Mouse (Mus musculus) hematopoietic stem cell, adult 5-6 weeks (primary cell): ENCODE results near the gene 1110002E22Rik. TPM values are rescaled to one million over a fixed set of nuclear protein-coding genes. Genes with fewer than 3 reads are reported as not detected.

Experiments
- ATAC-seq, 2 experiments: fragments of 125-278 bp in 1 of 2; replicated peaks in 1 of 2; 2 replicates each; pipeline ENCODE4 v1.8.0; 2016 to 2017; ENCODE audit warnings: inconsistent platforms in 2 of 2, mild to moderate bottlenecking in 2 of 2, moderate number of reproducible peaks in 2 of 2, low read depth in 1 of 2, moderate TSS enrichment in 1 of 2; ENCODE audit not compliant: low FRiP score in 2 of 2, poor library complexity in 2 of 2, severe bottlenecking in 2 of 2, insufficient read depth in 1 of 2, low TSS enrichment in 1 of 2
- total RNA-seq: library from RNA; stranded (forward); fragments of 172-1452, 232-1000 nt; gene quantifications from 2 replicates; pipeline ENCODE4 v1.2.3, GENCODE M21; 2017

1110002E22Rik gene
- total RNA-seq, 1 experiment from 2014 or later: 0.05 TPM

GRCm38 (mm10) chr3:138083896-138084295, 19.0 kb downstream of the 1110002E22Rik start:
- ATAC-seq: no peak

- ATAC-seq: no peak
Observed at GRCm38 (mm10) chr3:138095301-138095700, 30.4 kb downstream of the 1110002E22Rik start.

- ATAC-seq: no peak; a peak in 1 of 4 replicates
Observed at GRCm38 (mm10) chr3:138095718-138096117, 30.9 kb downstream of the 1110002E22Rik start.

- ATAC-seq: no peak
Observed at GRCm38 (mm10) chr3:138096263-138097028, 31.6 kb downstream of the 1110002E22Rik start.

GRCm38 (mm10) chr3:138097718-138098117, 32.9 kb downstream of the 1110002E22Rik start:
- ATAC-seq: no peak

- no peak for ATAC-seq
Observed at GRCm38 (mm10) chr3:138101936-138102335, 37.1 kb downstream of the 1110002E22Rik start.

- ATAC-seq: no peak
Observed at GRCm38 (mm10) chr3:138103690-138104089, 38.8 kb downstream of the 1110002E22Rik start.

GRCm38 (mm10) chr3:138105056-138105455, 40.2 kb downstream of the 1110002E22Rik start:
- no peak for ATAC-seq

GRCm38 (mm10) chr3:138106887-138107286, 42.0 kb downstream of the 1110002E22Rik start:
- 0 out of 4 replicates have a peak, but pooled peaks of 1 of the 2 experiments have one; percentile 27 for ATAC-seq

GRCm38 (mm10) chr3:138110910-138111782, 46.3 kb downstream of the 1110002E22Rik start:
- no peak for ATAC-seq

GRCm38 (mm10) chr3:138114106-138114505, 49.3 kb downstream of the 1110002E22Rik start:
- no peak for ATAC-seq

- no peak for ATAC-seq
Observed at GRCm38 (mm10) chr3:138116871-138117270, 52.0 kb downstream of the 1110002E22Rik start.

- ATAC-seq: no peak
Observed at GRCm38 (mm10) chr3:138118392-138118791, 53.5 kb downstream of the 1110002E22Rik start.

- ATAC-seq: peak; percentile 39 to 66; a peak in 3 of 4 replicates
Observed at GRCm38 (mm10) chr3:138118831-138119230, 54.0 kb downstream of the 1110002E22Rik start.

GRCm38 (mm10) chr3:138119444-138120105, 54.7 kb downstream of the 1110002E22Rik start:
- no peak for ATAC-seq

GRCm38 (mm10) chr3:138121461-138121860, 56.6 kb downstream of the 1110002E22Rik start:
- no peak for ATAC-seq

GRCm38 (mm10) chr3:138123842-138124241, 59.0 kb downstream of the 1110002E22Rik start:
- no peak for ATAC-seq

- ATAC-seq: no peak
Observed at GRCm38 (mm10) chr3:138129110-138129509, 64.3 kb downstream of the 1110002E22Rik start.
